ENCODE assay signal across 27 mouse cellular contexts in genomic region chr5:143466891-143467669, GRCm38 (mm10). TPM values are rescaled to one million over a fixed set of nuclear protein-coding genes. Genes with fewer than 3 reads are reported as not detected.
A peak's percentile ranks its signal among the peaks of the same experiment; 100 is the strongest.
DNase-seq lines count a peak whose midpoint lies in the region; ATAC-seq and TF ChIP-seq lines count a peak whose summit lies in the region.
"Had no signal": no experiment of that assay in that cellular context is flagged by ENCODE, and none has a peak within 500 bp of the region (broad histone marks: within the 10 kb centered on the region; RNA-seq: fewer than 3 reads in every experiment).

No protein-coding gene starts in this region.

- H3K27me3 ChIP-seq in heart, postnatal 0 days (ENCODE audit: control insufficient read depth, insufficient read depth, low read length): no peaks in the 10 kb centered on the region
- H3K27me3 ChIP-seq in intestine, postnatal 0 days (replicated peaks; ENCODE audit: control insufficient read depth, insufficient read depth, low read length): no peaks in the 10 kb centered on the region
- no peaks in the 10 kb centered on the region for H3K27me3 ChIP-seq in small intestine, adult 2 months (ENCODE audit: control insufficient read depth, insufficient read depth, low read length)
- H3K27me3 ChIP-seq: embryonic facial prominence, embryonic 15.5 days; forebrain, embryonic 12.5 days; hindbrain, embryonic 15.5 days; megakaryocyte, embryonic 14.5 days had no signal

- ATAC-seq in heart, postnatal 0 days (ENCODE audit: insufficient read depth, low read depth): no peak
- peak; percentile 81 for ATAC-seq in intestine, postnatal 0 days
- ATAC-seq in megakaryocyte, adult 5-6 weeks (ENCODE audit: poor library complexity, severe bottlenecking): no peak
- ATAC-seq: inflammation-experienced regulatory T-cells, adult 6 months; midbrain, embryonic 13.5 days had no signal

- 84% methylated on average over 23 of the region's 23 CpGs for WGBS in heart, postnatal 0 days
- WGBS in intestine, postnatal 0 days: 65% methylated on average over 23 of the region's 23 CpGs
- 54% methylated on average over 23 of the region's 23 CpGs for WGBS in small intestine, adult 2 months

- no peak overlapping the region for H3K4me3 ChIP-seq in heart, postnatal 0 days (ENCODE audit: low read depth, low read length)
- no peak overlapping the region for H3K4me3 ChIP-seq in intestine, postnatal 0 days (ENCODE audit: low read depth, low read length)
- H3K4me3 ChIP-seq in small intestine, adult 2 months (ENCODE audit: low read depth, low read length): no peak overlapping the region
- H3K4me3 ChIP-seq: embryonic facial prominence, embryonic 15.5 days; forebrain, embryonic 12.5 days; hindbrain, embryonic 10.5 days; hindbrain, embryonic 15.5 days; megakaryocyte, embryonic 14.5 days; midbrain, embryonic 13.5 days had no signal

- no peak for TF ChIP-seq EP300 in heart, postnatal 0 days (IDR thresholded peaks at IDR 0.05; ENCODE audit: low read depth)

- TF ChIP-seq CTCF in heart, postnatal 0 days (IDR thresholded peaks at IDR 0.05; ENCODE audit: low read depth): no peak
- no peak for TF ChIP-seq CTCF in intestine, postnatal 0 days (IDR thresholded peaks at IDR 0.05; ENCODE audit: low read depth)
- TF ChIP-seq CTCF in small intestine, adult 2 months (IDR thresholded peaks at IDR 0.05; ENCODE audit: extremely low read depth, insufficient read length, insufficient replicate concordance, low read depth, low read length): no peak

- peaks cover 5% of the 10 kb centered on the region; the same call in 1 of the 2 replicates for H3K4me1 ChIP-seq in heart, postnatal 0 days (ENCODE audit: control insufficient read depth, insufficient read depth)
- H3K4me1 ChIP-seq in intestine, postnatal 0 days (replicated peaks; ENCODE audit: control insufficient read depth, insufficient read depth, low read length): peaks cover 7% of the 10 kb centered on the region; the same call in 1 of the 2 replicates
- peaks cover 16% of the 10 kb centered on the region; the same call in 1 of the 2 replicates for H3K4me1 ChIP-seq in small intestine, adult 2 months (ENCODE audit: control insufficient read depth, insufficient read depth, insufficient read length, low read length)

- no peak overlapping the region for H3K27ac ChIP-seq in heart, postnatal 0 days (ENCODE audit: low read depth)
- peak overlapping the region; percentile 46; the same call in 1 of the 2 replicates for H3K27ac ChIP-seq in intestine, postnatal 0 days (ENCODE audit: low read depth, low read length)
- H3K27ac ChIP-seq in small intestine, adult 2 months (ENCODE audit: insufficient read depth, low read depth, low read length): peak overlapping the region; percentile 57
- H3K27ac ChIP-seq: embryonic facial prominence, embryonic 15.5 days; forebrain, embryonic 12.5 days; hindbrain, embryonic 10.5 days; hindbrain, embryonic 15.5 days; midbrain, embryonic 13.5 days had no signal

- TF ChIP-seq POLR2A in small intestine, adult 2 months (IDR thresholded peaks at IDR 0.05; ENCODE audit: low read depth, low read length): no peak

- DNase-seq in heart, postnatal 0 days (ENCODE audit: low spot score): peak; percentile 22
- DNase-seq in heart, postnatal 4 days: no peak
- DNase-seq in spleen, postnatal 4 days (ENCODE audit: low spot score in 2 of 2): peak; percentile 11 to 53
- no peak for DNase-seq in spleen, postnatal 36 days (ENCODE audit: low spot score in 2 of 2)
- no peak for DNase-seq in adrenal gland, postnatal 25 days
- DNase-seq: adrenal gland, postnatal 14 days; cerebellum, adult 11-12 months; cerebellum, postnatal 10 days; gastrocnemius, postnatal 10 days; heart, postnatal 10 days; kidney, adult 9 months; kidney, postnatal 10 days; layer of hippocampus, adult 9-11 months; lung, embryonic 14.5 days; lung, postnatal 36 days; thymus, postnatal 4 days had no signal

- no peak overlapping the region for H3K9ac ChIP-seq in heart, postnatal 0 days (replicated peaks; ENCODE audit: low read depth, low read length)
- H3K9ac ChIP-seq in intestine, postnatal 0 days (ENCODE audit: low read depth, low read length): no peak overlapping the region
- H3K9ac ChIP-seq: embryonic facial prominence, embryonic 15.5 days; forebrain, embryonic 12.5 days; hindbrain, embryonic 15.5 days; lung, embryonic 14.5 days; midbrain, embryonic 13.5 days had no signal

- H3K36me3 ChIP-seq in heart, postnatal 0 days (replicated peaks; ENCODE audit: control insufficient read depth, insufficient read depth, low read length): no peaks in the 10 kb centered on the region
- peaks cover 34% of the 10 kb centered on the region for H3K36me3 ChIP-seq in intestine, postnatal 0 days (ENCODE audit: control insufficient read depth, insufficient read depth)
- peaks cover 22% of the 10 kb centered on the region for H3K36me3 ChIP-seq in small intestine, adult 2 months (ENCODE audit: control insufficient read depth, insufficient read depth, low read length)

- H3K9me3 ChIP-seq in heart, postnatal 0 days (replicated peaks; ENCODE audit: control insufficient read depth, low read length): no peaks in the 10 kb centered on the region
- no peaks in the 10 kb centered on the region for H3K9me3 ChIP-seq in intestine, postnatal 0 days (ENCODE audit: control insufficient read depth)
- H3K9me3 ChIP-seq: embryonic facial prominence, embryonic 15.5 days; forebrain, embryonic 12.5 days; hindbrain, embryonic 10.5 days; hindbrain, embryonic 15.5 days; megakaryocyte, embryonic 14.5 days; midbrain, embryonic 13.5 days had no signal

- no peak overlapping the region for H3K4me2 ChIP-seq in heart, postnatal 0 days (ENCODE audit: low read depth, low read length)
- 0 out of 2 replicates have a peak overlapping the region, but pooled peaks have one; percentile 35 for H3K4me2 ChIP-seq in intestine, postnatal 0 days (replicated peaks; ENCODE audit: low read depth)
- H3K4me2 ChIP-seq: embryonic facial prominence, embryonic 15.5 days; forebrain, embryonic 12.5 days; heart, embryonic 11.5 days; hindbrain, embryonic 15.5 days; lung, embryonic 14.5 days; midbrain, embryonic 13.5 days had no signal

RNA-seq across cellular contexts. Expression of gene Daglb, which starts 2.7 kb away (rescaled TPM):
- total RNA-seq in heart, postnatal 0 days (2014; rRNA removed; ENCODE audit: low replicate concordance): 11.3 and 12.8 TPM in 2 replicates
- polyA plus RNA-seq in heart, postnatal 0 days (2015; fragmentation: Nextera tagmentation; extraction: Ambion mirVana): 7.9 and 8.0 TPM in 2 replicates
- 1 to 10 TPM; 8.0 to 8.7 TPM for total RNA-seq in heart, postnatal 4 days (2021)
- polyA plus RNA-seq in intestine, postnatal 0 days (2015; fragmentation: Nextera tagmentation; extraction: Ambion mirVana): 10.6 and 11.4 TPM in 2 replicates
- polyA plus RNA-seq in small intestine, adult 2 months (2012; rRNA removed): 9.8 and 12.7 TPM in 2 replicates
- total RNA-seq in megakaryocyte, adult 5-6 weeks (2015): 16.0 and 16.1 TPM in 2 replicates
- total RNA-seq in megakaryocyte, adult 5-6 weeks (2017): 27.0 and 36.3 TPM in 2 replicates
- total RNA-seq in adrenal gland, postnatal 25 days (2021): 18.7 and 21.9 TPM in 2 replicates

Comparison
In these comparisons a context has a peak if more than half of its experiments do, and no peak if none do; other contexts are left out.
1. DNase-seq: peak in heart, postnatal 0 days (single experiment) and spleen, postnatal 4 days (2 of 2); none in heart, postnatal 4 days (single experiment), spleen, postnatal 36 days (0 of 2) and adrenal gland, postnatal 25 days (single experiment).